Mouse (Mus musculus) sigmoid colon, adult 10 weeks (tissue): ENCODE data around the gene Gng3. TPM values are rescaled to one million over a fixed set of nuclear protein-coding genes. Genes with fewer than 3 reads are reported as not detected.

Experiments
- polyA plus RNA-seq: library from polyadenylated mRNA; stranded (reverse); fragments of 350-450 nt; fragmentation: Illumina TruSeq; extraction: RNeasy Lipid Tissue Mini Kit (QIAGEN cat#74804); gene quantifications from one replicate; pipeline ENCODE4 v1.2.3, GENCODE M21; 2014; ENCODE audit warnings: low read depth, low replicate concordance

Gene Gng3
- polyA plus RNA-seq = 0.69 TPM

GRCm38 (mm10) chr19:8839103-8839907 lies at the start of gene Gng3:
TSS of gene Gng3 (minus strand) at chr19:8839194.

GRCm38 (mm10) chr19:8883616-8884015 lies 44.6 kb upstream of the Gng3 start, which contains the start of the genes Lbhd1 and Gm49403:
TSS of gene Lbhd1 (plus strand) at chr19:8883732.
TSS of gene Gm49403 (plus strand) at chr19:8883930.

GRCm38 (mm10) chr19:8880311-8881033 lies 41.5 kb upstream of the Gng3 start, which contains the start of gene Uqcc3:
TSS of gene Uqcc3 (minus strand) at chr19:8880923.

GRCm38 (mm10) chr19:8871267-8872186 lies 32.5 kb upstream of the Gng3 start, which contains the start of gene Ubxn1:
TSS of gene Ubxn1 (plus strand) at chr19:8871496.

GRCm38 (mm10) chr19:8850402-8850901 lies 11.5 kb upstream of the Gng3 start, which contains the start of gene Lrrn4cl:
TSS of gene Lrrn4cl (plus strand) at chr19:8850768.

GRCm38 (mm10) chr19:8837251-8837791 lies 1.7 kb downstream of the Gng3 start, which contains the start of gene Bscl2:
TSS of gene Bscl2 (plus strand) at chr19:8837467.

GRCm38 (mm10) chr19:8829660-8830059 lies 9.3 kb downstream of the Gng3 start, which contains the start of gene AC129217.1:
TSS of gene AC129217.1 (plus strand) at chr19:8829773.

GRCm38 (mm10) chr19:8819596-8820423 lies 19.2 kb downstream of the Gng3 start, which contains the start of gene Hnrnpul2:
TSS of gene Hnrnpul2 (plus strand) at chr19:8820010.

GRCm38 (mm10) chr19:8818801-8819595 lies 20.0 kb downstream of the Gng3 start, which contains the start of gene Ttc9c:
TSS of gene Ttc9c (minus strand) at chr19:8819333.

GRCm38 (mm10) chr19:8802130-8802821 lies 36.7 kb downstream of the Gng3 start, which contains the start of gene Zbtb3:
TSS of gene Zbtb3 (plus strand) at chr19:8802555.

GRCm38 (mm10) chr19:8798264-8798946 lies 40.6 kb downstream of the Gng3 start, which contains the start of gene Polr2g:
TSS of gene Polr2g (minus strand) at chr19:8798577.

Other genes with a start within 250 kb of the Gng3 start
- not detected for gene Slc22a8, start 247.9 kb downstream of the Gng3 start, polyA plus RNA-seq
- gene Slc22a6, start 221.2 kb downstream of the Gng3 start, polyA plus RNA-seq = not detected
- gene Chrm1, start 175.4 kb downstream of the Gng3 start, polyA plus RNA-seq = 0.79 TPM
- gene Slc3a2, start 115.8 kb downstream of the Gng3 start, polyA plus RNA-seq = 38.6 TPM
- 12.7 TPM for gene Wdr74, start 103.4 kb downstream of the Gng3 start, polyA plus RNA-seq
- gene 1700092M07Rik, start 98.5 kb downstream of the Gng3 start, polyA plus RNA-seq = not detected
- gene Stx5a, start 97.8 kb downstream of the Gng3 start, polyA plus RNA-seq = 112 TPM
- gene Nxf1, start 82.1 kb downstream of the Gng3 start, polyA plus RNA-seq = 92.5 TPM
- 17.2 TPM for gene Tmem223, start 68.2 kb downstream of the Gng3 start, polyA plus RNA-seq
- 30.6 TPM for gene Tmem179b, start 64.7 kb downstream of the Gng3 start, polyA plus RNA-seq
- not detected for gene Taf6l, start 52.8 kb downstream of the Gng3 start, polyA plus RNA-seq
- 35.0 TPM for gene Polr2g, start 40.6 kb downstream of the Gng3 start, polyA plus RNA-seq
- gene Zbtb3, start 36.6 kb downstream of the Gng3 start, polyA plus RNA-seq = not detected
- gene Ttc9c, start 19.9 kb downstream of the Gng3 start, polyA plus RNA-seq = 112 TPM
- 195 TPM for gene Hnrnpul2, start 19.2 kb downstream of the Gng3 start, polyA plus RNA-seq
- gene AC129217.1, start 9.4 kb downstream of the Gng3 start, polyA plus RNA-seq = not detected
- gene Bscl2, start 1.7 kb downstream of the Gng3 start, polyA plus RNA-seq = 8.5 TPM
- gene Lrrn4cl, start 11.6 kb upstream of the Gng3 start, polyA plus RNA-seq = 3.7 TPM
- 17.3 TPM for gene Ubxn1, start 32.3 kb upstream of the Gng3 start, polyA plus RNA-seq
- gene Uqcc3, start 41.7 kb upstream of the Gng3 start, polyA plus RNA-seq = 2.2 TPM
- gene Lbhd1, start 44.5 kb upstream of the Gng3 start, polyA plus RNA-seq = 37.9 TPM
- not detected for gene Gm49403, start 44.7 kb upstream of the Gng3 start, polyA plus RNA-seq
- gene 1810009A15Rik, start 49.7 kb upstream of the Gng3 start, polyA plus RNA-seq = 12.0 TPM
- gene Gm49416, start 49.7 kb upstream of the Gng3 start, polyA plus RNA-seq = not detected
- 0.44 TPM for gene Ints5, start 53.8 kb upstream of the Gng3 start, polyA plus RNA-seq
- gene Ganab, start 58.9 kb upstream of the Gng3 start, polyA plus RNA-seq = 76.6 TPM
- gene B3gat3, start 81.2 kb upstream of the Gng3 start, polyA plus RNA-seq = 28.4 TPM
- not detected for gene Rom1, start 90.2 kb upstream of the Gng3 start, polyA plus RNA-seq
- 5.4 TPM for gene Eml3, start 90.4 kb upstream of the Gng3 start, polyA plus RNA-seq
- 73.4 TPM for gene Mta2, start 102.7 kb upstream of the Gng3 start, polyA plus RNA-seq
- gene Tut1, start 114.7 kb upstream of the Gng3 start, polyA plus RNA-seq = 2.4 TPM
- 81.4 TPM for gene Eef1g, start 127.8 kb upstream of the Gng3 start, polyA plus RNA-seq
- 158 TPM for gene Ahnak, start 150.1 kb upstream of the Gng3 start, polyA plus RNA-seq
- not detected for gene Scgb1a1, start 248.8 kb upstream of the Gng3 start, polyA plus RNA-seq